Mouse (Mus musculus): ENCODE measurements around the gene Krtap4-1.
"Not testable (repeated sequence)": the region's sequence is repeated elsewhere in the genome, so short reads cannot be mapped to it uniquely, and the experiment has no call there.

Gene Krtap4-1

DNA sequence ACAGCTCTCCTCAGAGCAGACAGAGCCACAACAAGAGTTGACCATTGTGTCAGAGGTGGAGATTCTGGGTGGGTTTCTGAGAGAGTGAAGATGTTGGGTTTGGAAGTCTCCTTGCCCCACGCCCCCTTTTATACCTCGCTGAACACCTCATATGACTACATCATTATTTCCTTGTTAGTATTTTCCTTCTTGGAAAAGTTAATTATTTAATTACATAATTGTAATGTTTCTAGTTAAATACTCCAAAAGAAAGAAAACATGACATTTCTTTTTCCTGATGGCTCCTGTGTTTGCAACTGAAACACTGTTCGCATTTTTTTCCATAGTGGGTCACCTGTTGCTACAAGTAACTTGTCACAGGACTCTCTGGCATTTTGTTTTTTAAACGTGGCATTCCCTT is at the start of gene Krtap4-1:
TSS of gene Krtap4-1 (minus strand) at position 101 of the 400 bp plus-strand sequence.
- no peak for ATAC-seq (ENCODE audit: low TSS enrichment)

DNA sequence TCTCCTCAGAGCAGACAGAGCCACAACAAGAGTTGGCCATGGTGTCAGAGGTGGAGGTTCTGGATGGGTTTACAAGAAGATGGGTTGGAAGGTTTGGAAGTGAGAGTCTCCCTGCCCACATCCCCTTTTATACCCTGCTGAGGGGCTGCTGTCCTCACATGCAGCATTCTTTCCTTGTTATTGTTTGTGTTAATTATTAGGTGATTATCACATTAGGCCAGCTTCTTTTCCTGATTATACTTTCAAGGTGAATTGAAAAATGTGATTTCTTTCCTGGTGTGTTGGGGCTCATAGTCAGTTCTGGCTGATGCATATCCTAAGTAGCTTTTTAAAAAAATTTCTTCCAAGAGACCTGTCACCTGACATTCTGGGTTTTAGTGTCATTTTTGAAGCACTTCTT is 37.8 kb upstream of the Krtap4-1 start, which contains the start of gene Krtap4-6:
TSS of gene Krtap4-6 (minus strand) at position 101 of the 400 bp plus-strand sequence.
- no peak for ATAC-seq (ENCODE audit: low TSS enrichment)

DNA sequence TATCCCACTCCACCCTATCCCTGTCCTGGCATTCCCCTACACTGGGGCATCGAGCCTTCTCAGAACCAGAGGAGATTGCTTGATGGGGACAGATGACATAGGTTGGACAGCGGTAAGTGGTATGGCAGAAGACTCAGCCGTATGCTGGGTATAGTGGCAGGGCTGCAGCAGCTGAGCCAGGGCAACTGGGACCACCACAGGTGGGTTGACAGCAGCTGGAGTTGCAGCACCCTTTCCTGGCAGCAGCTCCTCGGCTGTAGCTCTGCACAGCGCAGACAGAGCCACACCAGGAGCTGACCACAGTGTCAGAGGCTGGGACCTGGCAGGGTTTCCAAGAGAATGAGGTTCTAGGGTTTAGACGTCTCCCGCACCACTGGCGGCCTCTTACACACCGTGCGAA is 34.8 kb upstream of the Krtap4-1 start:
- ATAC-seq (ENCODE audit: low TSS enrichment), result no peak

DNA sequence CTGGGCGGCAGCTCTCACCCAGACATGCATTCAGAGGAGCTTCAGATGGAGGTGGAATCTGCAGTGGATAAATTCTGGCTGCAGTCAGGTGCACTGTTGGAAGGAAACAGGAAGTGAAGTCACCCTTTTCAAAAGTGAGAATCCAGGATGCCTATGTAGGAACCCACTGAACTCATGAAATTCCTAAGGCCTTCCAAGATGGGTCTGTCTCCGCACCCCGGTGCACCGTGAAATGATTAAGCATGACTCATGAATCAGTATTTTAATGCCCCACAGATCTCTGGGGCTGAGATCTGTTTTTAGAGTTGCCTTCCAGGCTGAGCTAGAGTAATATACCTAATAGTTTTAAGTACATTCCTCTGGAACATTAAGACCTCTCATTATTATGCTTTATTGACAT is 31.2 kb upstream of the Krtap4-1 start:
- no peak for ATAC-seq (ENCODE audit: low TSS enrichment)

GRCm38 (mm10) chr11:99658467-99659010 is 30.5 kb upstream of the Krtap4-1 start, which contains the start of gene Gm11563:
Gene Gm11563 (minus strand): TSS chr11:99658960.
- not testable (repeated sequence) for ATAC-seq (ENCODE audit: low TSS enrichment)

GRCm38 (mm10) chr11:99657051-99657450 is 29.0 kb upstream of the Krtap4-1 start:
- no peak for ATAC-seq (ENCODE audit: low TSS enrichment)

DNA sequence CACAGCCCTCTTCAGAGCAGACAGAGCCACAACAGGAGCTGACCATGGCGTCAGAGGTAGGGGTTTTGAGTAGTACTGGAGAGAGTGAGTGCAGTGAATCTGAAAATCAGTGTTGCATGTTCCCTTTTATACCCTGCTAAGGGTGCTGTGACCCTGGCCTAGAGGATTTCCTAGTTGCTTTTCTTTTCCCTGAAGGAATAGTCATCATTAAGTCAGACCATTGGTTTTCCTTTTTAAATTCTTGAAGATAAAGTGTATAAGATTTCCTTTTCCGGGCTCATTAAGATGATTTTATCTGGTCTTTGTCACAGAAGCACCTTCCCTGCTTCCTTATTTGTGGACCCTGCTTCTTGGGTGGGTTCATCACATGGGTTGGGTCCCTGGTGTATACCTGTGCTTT is 22.1 kb upstream of the Krtap4-1 start, which contains the start of gene Gm11555:
TSS of gene Gm11555 (minus strand) at position 101 of the 400 bp plus-strand sequence.
- ATAC-seq (ENCODE audit: low TSS enrichment), result no peak

DNA sequence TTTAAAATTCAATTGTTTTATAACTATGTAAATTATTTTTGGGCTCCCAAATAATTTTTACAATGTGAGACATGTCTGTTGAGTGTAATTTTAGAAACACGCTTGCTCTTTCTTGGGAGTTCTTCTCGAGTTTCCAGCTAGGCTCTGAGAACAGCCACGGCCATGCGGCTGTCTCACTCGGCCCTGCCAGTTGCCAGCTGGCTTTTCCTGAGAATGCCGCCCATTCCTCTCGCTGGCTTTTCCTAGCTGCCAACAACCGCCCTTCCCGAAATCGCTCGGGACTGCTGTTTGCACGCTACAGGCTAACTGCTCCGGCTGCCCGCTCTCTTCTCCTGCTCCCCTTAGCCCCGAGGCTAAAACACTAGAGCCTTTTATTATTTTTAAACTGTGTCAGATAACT is 18.4 kb upstream of the Krtap4-1 start:
- peak; percentile 69; the same call in 1 of the 2 replicates for ATAC-seq (ENCODE audit: low TSS enrichment)

- no peak; the same call in 1 of the 2 replicates for ATAC-seq (ENCODE audit: low TSS enrichment)
Observed at GRCm38 (mm10) chr11:99644351-99644750, 16.3 kb upstream of the Krtap4-1 start.

- ATAC-seq (ENCODE audit: low TSS enrichment), result not testable (repeated sequence)
Observed at GRCm38 (mm10) chr11:99643635-99644139, 15.6 kb upstream of the Krtap4-1 start, which contains the start of gene Krtap4-7. Gene Krtap4-7 (minus strand): TSS chr11:99644089.

- no peak for ATAC-seq (ENCODE audit: low TSS enrichment)
Observed at GRCm38 (mm10) chr11:99640926-99641325, 12.9 kb upstream of the Krtap4-1 start.

DNA sequence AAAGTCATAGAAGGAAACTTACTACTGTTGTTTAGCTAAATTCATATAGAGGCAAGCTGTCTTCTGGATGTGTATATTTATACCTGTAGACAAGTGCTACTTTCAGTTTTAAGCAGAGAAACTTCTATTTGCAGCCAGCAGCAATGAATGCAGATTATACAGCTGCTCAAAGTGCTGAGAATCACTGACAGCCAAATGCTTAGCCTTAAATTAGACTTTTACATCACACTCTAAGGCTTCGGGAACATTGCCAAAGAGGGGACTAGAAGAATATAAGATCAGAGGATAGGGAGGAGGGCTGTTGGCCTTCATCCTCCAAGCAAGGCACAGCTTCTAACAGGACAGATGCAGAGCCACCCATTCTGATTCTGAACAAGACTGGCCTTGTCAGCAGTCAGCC is 9.0 kb upstream of the Krtap4-1 start:
- ATAC-seq (ENCODE audit: low TSS enrichment), result peak; percentile 78

DNA sequence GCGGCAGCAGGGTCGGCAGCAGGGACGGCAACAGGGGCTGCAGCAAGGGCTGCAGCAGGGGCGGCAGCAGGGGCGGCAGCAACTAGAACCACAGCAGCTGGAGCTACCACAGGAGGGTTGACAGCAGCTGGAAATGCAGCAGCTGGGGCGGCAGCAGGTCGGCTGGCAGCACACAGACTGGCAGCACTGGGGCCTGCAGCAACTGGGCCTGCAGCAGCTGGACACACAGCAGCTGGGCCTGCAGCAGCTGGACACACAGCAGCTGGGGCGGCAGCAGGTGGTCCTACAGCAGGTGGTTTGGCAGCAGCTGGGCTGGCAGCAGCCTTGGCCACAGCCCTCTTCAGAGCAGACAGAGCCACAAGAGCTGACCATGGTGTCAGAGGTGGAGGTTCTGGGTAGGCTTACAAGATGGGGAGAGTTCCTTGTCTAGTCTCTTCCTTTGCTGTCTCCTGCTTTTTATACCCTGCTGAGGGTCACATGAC is 6.7 kb upstream of the Krtap4-1 start, which contains the start of gene Krtap4-2:
TSS of gene Krtap4-2 (minus strand) at position 432 of the 482 bp plus-strand sequence.
- no peak for ATAC-seq (ENCODE audit: low TSS enrichment)

DNA sequence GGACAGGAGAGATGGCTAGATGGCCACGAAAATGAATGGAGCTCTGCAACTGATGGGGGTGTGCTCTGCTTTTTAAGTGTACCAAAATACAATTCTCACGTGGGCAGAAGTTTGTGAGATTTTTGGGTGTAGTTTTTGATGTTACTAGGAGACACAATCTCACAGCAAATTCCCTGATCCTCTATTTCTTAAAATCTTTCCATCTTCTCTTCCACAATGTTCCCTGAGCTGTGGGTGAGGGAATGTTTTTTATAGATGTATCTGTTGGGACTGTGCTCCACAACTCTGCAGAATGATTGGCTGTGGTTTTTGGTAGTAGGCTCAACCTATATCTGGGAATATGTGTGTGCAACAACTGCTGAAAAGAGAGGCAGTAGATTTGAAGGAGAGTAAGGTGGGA is 5.3 kb upstream of the Krtap4-1 start:
- peak; percentile 92 for ATAC-seq (ENCODE audit: low TSS enrichment)

DNA sequence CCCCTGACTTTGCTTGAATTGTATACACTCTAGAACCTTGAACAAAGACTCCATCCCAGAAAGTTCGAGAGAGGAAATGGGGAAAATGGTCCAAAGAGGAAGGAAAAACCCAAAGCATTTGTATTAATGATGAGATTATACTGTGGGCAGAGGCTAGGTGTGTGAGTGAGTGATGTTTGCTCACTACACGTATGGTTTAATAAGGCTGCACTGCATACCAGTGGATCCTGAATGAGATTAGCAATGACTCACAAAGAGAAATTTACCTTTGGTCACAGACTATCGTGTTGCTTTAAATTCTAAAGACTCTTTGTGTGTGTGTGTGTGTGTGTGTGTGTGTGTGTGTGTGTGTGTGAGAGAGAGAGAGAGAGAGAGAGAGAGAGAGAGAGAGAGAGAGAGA is 2.9 kb upstream of the Krtap4-1 start:
- ATAC-seq (ENCODE audit: low TSS enrichment), result no peak

- no peak for ATAC-seq (ENCODE audit: low TSS enrichment)
Observed at GRCm38 (mm10) chr11:99620335-99620734, 7.7 kb downstream of the Krtap4-1 start, which contains the start of gene Gm11562. Gene Gm11562 (minus strand): TSS chr11:99620435.

GRCm38 (mm10) chr11:99614796-99615363 is 13.2 kb downstream of the Krtap4-1 start, which contains the start of gene Krtap2-4:
Gene Krtap2-4 (minus strand): TSS chr11:99614846.
- ATAC-seq (ENCODE audit: low TSS enrichment), result no peak

- not testable (repeated sequence) for ATAC-seq (ENCODE audit: low TSS enrichment)
Observed at GRCm38 (mm10) chr11:99610089-99610488, 17.9 kb downstream of the Krtap4-1 start, which contains the start of gene Gm11937. Gene Gm11937 (minus strand): TSS chr11:99610189.

GRCm38 (mm10) chr11:99609126-99609525 is 18.9 kb downstream of the Krtap4-1 start:
- peak; percentile 79; the same call in 1 of the 2 replicates for ATAC-seq (ENCODE audit: low TSS enrichment)

DNA sequence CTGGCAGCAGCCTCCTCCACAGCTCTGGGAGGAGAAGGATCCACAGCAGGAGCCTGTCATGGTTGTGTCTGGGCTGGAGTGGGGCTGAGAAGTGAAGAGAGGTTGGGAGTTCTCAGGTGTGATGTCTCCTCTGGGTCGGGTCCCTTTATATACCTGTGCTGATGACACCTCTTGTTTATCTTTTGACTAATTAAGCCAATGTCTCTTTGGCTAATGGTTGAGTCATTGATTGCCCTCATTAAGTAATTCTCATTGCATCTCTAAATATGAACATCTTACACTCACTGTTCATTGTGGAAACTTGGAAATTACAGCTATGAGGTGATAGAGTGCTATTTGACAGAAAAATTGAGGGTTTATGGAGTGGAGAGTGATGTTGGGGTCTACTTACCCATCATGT is 24.8 kb downstream of the Krtap4-1 start, which contains the start of gene Gm11938:
TSS of gene Gm11938 (minus strand) at position 101 of the 400 bp plus-strand sequence.
- not testable (repeated sequence) for ATAC-seq (ENCODE audit: low TSS enrichment)

- ATAC-seq (ENCODE audit: low TSS enrichment), result not testable (repeated sequence)
Observed at GRCm38 (mm10) chr11:99597742-99598141, 30.3 kb downstream of the Krtap4-1 start, which contains the start of gene Krtap9-3. Gene Krtap9-3 (minus strand): TSS chr11:99598105.

- no peak for ATAC-seq (ENCODE audit: low TSS enrichment)
Observed at GRCm38 (mm10) chr11:99590981-99591380, 37.1 kb downstream of the Krtap4-1 start, which contains the start of gene Krtap1-3. Gene Krtap1-3 (minus strand): TSS chr11:99591339.

Data from frontal cortex, adult (tissue).